Mouse (Mus musculus) CD8-positive naive resting alpha-beta T cell, adult 2 months (primary cell): ENCODE measurements around the gene Eif2ak1.
A peak's percentile ranks its signal among the peaks of the same experiment; 100 is the strongest.

Experiments
- DNase-seq, 2 experiments: peaks; one replicate each; pipeline ENCODE4 v3.0.0; 2022; ENCODE audit warnings: low read depth in 2 of 2, low spot score in 2 of 2

Eif2ak1 gene

GRCm38 (mm10) chr5:143897635-143898330 lies 80.2 kb downstream of the Eif2ak1 start, which contains the start of gene Ankrd61:
Gene Ankrd61 (minus strand): TSS chr5:143897685.
- DNase-seq = no peak

DNA sequence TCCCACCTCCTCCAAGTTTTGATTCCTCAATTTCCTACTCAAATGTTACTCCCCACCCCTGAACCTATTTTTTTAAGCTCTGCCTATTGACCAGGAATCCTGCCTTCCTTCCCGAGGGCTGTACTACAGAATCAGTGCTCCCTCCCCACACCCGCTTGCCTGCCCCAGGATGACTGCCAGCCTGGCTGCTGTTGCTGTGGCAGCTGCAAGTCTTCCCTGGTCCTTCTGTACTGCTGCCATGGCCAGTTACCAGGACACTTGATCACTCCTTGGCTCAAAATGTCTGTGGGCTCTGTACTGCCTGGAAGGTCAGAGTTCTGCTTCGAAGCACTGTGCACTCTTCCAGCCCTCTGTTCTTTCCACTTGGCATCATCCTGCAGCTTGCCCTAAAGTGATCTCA lies 84.5 kb downstream of the Eif2ak1 start:
- DNase-seq = no peak

GRCm38 (mm10) chr5:143903813-143904212 lies 86.2 kb downstream of the Eif2ak1 start:
- no peak for DNase-seq

GRCm38 (mm10) chr5:143906429-143906828 lies 88.8 kb downstream of the Eif2ak1 start:
- DNase-seq = no peak

DNA sequence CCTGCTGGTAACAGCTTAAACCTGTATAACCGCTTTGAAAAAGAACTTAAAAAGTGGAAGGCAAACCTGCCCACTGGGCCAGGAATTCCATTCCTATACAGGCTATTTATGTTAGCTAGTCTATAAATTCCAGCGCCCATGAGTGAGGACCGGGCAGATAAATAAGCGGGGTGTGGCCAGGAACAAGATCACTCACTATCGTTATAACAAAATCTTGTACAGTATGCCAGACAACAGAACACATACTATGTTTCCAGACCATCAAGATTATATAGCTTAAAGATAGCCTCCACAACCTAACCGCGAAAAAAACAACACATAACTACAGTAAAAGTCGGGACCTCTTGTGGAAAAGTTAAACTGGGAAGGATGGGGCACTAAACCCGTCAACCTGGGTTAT lies 91.3 kb downstream of the Eif2ak1 start:
- no peak for DNase-seq

DNA sequence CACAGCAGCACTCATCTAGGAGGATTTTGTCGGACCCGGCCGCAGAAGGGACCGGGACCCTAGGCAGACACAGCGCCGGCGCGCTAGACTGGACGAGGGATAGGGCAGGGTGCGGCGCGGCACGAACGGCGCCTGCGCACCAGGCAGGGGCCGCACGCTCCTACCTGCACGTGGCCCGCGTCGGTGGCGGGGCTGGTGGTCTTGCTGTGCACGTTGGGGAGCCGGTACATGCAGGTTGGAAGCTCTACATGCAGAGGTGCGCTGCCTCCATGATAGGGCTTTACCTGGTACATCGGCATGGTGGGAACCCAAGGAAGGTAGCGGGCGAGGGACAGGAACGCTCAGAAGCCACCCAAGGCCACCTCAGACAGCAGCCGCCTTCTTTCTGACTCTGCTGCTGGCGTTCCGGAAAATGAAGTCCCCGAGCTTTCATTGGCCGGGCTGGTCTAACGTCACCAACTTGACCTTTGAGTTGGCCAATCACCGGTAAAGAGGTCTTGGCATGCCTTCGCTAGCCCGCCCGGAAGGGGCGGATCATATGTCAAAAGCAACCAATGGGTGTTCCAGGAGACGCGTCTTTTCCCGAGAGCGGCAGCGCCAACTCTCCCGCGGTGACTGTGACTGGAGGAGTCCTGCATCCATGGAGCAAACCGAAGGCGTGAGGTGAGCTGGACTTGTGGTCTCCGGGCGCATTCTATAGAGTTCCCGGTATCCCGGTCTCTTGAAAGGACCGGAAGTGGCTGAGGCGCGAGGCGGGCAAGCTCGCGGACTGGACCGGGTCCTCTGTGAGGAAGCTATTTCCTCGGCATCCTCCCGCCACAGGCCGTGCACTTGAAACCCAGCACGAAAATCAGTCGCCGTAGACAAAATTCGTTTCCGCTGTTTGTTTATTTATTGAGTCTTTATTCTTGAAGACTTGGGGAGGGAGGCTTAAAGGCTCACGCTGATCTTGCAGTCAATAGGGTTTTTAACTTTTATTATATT lies 92.1 kb downstream of the Eif2ak1 start, which contains the start of the genes Aimp2 and Pms2:
Gene Aimp2, minus strand, starts transcription at position 431 of the 984 bp plus-strand sequence.
Gene Pms2, plus strand, starts transcription at position 548 of the 984 bp plus-strand sequence.
- peak; percentile 88 to 90 for DNase-seq

- no peak for DNase-seq
Measured at GRCm38 (mm10) chr5:143916221-143916620, 98.6 kb downstream of the Eif2ak1 start.

DNA sequence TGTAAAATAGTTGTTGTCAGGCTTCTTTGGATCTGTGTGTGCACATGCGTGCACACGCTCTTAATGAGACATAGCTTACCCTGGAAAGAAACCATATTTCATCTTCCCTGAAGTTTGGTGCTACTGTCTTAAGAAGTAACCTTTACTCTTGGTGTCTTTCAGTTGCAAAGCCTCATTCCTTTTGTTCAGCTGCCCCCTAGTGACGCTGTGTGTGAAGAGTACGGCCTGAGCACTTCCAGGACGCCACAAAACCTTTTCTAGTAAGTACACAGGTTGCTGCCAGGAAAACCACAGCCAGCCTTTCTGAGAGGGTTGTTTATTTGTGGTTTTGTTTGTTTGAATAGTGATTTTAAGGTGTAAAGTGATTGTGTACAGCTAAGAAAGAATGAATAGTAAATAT lies 99.8 kb downstream of the Eif2ak1 start:
- DNase-seq = peak; percentile 28 to 53

- no peak for DNase-seq
Measured at GRCm38 (mm10) chr5:143918120-143918519, 100.5 kb downstream of the Eif2ak1 start.

GRCm38 (mm10) chr5:143924781-143925452 lies 107.3 kb downstream of the Eif2ak1 start:
- DNase-seq = no peak

DNA sequence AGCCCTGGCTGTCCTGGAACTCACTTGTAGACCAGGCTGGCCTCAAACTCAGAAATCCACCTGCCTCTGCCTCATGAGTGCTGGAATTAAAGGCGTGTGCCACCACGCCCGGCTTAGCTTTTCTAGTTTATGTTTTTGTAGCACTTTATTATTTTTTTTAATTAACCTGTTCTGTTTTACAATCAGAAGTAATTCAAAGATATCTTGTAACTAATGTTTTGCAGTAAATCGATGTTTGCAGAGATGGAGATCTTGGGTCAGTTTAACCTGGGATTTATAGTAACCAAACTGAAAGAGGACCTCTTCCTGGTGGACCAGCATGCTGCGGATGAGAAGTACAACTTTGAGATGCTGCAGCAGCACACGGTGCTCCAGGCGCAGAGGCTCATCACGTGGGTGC lies 110.3 kb downstream of the Eif2ak1 start, which contains the start of gene Gm42421:
Gene Gm42421, plus strand, starts transcription at position 301 of the 400 bp plus-strand sequence.
- no peak for DNase-seq

DNA sequence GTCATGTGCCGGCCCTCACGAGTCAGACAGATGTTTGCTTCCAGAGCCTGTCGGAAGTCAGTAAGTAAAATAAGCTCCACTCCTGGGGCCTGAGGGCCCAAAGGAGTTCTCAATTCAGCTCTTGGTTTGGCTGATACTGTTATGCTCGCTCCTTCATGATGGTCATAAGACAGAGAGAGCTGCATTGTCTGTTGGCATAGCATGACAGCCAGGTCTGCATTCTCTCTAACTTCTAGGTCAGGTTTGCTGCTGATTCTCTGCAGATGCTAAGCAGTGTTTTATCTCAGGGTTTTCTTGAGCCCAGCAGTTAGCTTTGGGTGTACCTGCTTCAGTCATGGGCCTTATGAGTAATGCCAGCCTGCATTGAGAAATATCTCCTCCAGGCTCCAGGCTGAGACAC lies 111.7 kb downstream of the Eif2ak1 start:
- no peak for DNase-seq

DNA sequence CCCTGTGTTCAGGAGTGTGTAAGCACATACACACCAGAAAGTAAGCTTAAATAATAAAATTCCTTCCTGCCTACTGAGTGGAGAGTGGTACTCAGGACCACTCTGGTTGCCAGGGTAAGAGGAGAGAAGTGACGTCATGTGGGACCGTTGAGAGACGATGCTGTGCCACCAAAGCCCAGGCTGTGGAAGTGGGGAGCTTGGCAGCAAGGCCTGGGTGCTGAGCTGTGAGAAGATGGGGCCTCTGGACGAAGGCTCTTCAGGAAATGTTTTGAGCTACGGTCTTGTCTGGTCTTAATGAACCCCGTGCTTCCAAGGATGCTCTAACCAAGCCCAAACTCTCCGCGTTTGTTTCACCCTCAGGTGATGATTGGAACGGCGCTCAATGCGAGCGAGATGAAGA lies 113.1 kb downstream of the Eif2ak1 start:
- no peak for DNase-seq

GRCm38 (mm10) chr5:143931863-143932580 lies 114.4 kb downstream of the Eif2ak1 start:
- no peak for DNase-seq

DNA sequence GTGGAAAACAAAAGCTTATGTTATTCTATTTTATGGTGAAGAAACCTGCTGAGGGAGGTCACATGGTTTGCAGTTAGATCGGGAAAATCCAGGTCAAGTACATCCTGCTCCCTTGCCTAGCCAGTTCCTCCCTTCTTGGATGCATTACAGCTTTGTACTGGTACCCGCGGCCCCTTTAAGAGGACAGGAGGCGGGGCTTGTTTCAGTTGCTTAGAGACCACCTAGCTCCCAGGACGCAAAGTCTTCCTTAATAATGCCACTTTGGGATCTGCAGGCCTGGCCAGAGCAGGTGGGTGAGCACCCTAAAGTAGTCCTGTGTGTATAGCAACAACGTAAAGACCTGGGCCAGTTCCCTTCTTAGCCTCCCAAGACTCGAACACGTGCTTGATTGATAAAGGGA lies 115.2 kb downstream of the Eif2ak1 start, which contains the start of gene Rsph10b:
Gene Rsph10b, plus strand, starts transcription at position 205 of the 400 bp plus-strand sequence.
- no peak for DNase-seq

DNA sequence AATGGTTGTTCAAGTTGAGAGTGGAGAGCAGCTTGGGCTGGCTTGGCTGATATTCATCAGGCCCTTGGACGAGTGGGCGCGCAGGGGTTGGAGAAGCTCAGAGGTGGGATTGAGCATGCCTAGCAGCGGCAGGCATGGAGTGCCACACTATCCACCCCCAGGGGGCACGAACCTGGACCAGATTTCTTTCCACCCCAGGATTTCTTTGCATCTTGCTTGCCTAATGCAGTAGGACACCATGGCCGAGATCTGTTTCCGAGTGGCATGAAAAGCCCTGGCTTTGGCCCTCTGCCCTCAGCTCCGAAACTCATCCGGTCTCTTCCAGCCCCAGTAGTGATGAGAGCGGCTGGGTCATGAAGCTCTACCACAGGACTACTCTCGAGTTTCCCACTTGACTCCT lies 115.8 kb downstream of the Eif2ak1 start:
- no peak for DNase-seq

DNA sequence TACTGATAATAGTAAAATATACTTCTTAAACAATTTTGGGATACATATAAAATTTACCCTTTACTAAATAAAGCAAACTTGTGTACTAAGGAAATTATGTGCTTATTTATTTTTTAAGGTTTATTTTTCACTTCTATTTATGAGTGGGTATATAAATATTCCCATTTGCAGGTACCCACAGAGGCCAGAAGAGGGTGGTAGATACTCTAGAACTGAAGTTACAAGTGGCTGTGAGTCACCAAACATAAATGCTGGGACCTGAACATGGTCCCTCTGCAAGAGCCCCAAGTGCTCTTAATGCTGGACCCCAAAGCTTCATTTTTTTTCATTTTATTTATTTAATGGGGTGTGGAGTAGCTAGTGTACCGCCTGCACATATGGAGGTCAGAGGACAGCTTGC lies 116.3 kb downstream of the Eif2ak1 start:
- DNase-seq = no peak

DNA sequence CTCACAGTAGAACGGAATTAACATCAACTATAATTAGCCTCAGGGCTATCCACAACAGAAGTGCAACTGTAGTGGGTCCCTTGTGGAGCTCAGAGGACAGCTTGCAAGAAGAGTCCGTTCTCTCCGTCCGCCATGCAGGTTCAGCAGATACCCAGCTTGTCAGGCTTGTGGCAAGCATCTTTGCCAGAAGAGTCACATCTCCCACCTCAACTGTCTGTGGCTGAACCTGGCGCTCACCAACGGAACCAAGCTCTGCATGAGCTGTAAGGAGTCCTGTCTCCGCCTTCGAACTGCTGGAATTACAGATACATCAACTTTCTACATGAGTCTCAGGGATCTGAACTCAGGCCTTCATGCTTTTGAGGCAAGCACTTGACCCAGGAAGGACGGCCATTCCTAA lies 118.6 kb downstream of the Eif2ak1 start:
- no peak for DNase-seq

DNA sequence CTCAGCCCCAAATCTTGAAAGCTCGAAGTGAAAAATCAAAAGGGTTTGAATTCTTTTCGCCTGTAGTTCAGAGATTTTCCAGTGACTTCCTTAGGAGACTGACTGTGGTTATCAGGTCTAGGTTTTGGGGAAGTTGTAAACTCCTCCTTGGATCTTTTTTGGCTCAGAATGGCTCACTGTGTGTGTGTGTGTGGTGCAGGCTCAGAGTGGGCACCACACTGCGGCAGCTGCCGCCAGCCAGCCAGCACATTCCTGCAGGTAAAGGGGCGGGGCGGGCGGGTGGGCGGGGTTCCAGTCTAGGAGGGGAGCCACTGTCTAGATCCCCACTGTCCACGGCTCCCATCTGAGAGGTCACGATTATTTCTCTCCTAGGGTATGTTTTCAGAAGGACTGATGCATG lies 124.0 kb downstream of the Eif2ak1 start:
- DNase-seq = no peak
